Mouse (Mus musculus) brown adipose tissue, adult 24 weeks (tissue): ENCODE data around the gene Trpm8. TPM values are rescaled to one million over a fixed set of nuclear protein-coding genes. Genes with fewer than 3 reads are reported as not detected.

ENCODE experiments used
- H3K27ac ChIP-seq: fragments of 200-500 bp; replicated peaks from 2 replicates; pipeline ENCODE4 v1.5.1; 2012; ENCODE audit warnings: low read depth, mild to moderate bottlenecking, low read length
- H3K4me1 ChIP-seq: fragments of 200-500 bp; 2 replicates; pipeline ENCODE4 v1.6.1; 2012; ENCODE audit warnings: low read length, mixed read lengths; ENCODE audit not compliant: control insufficient read depth, insufficient read depth, insufficient read length
- H3K4me3 ChIP-seq: fragments of 200-500 bp; 2 replicates; pipeline ENCODE4 v1.5.1; 2012; ENCODE audit warnings: low read depth, mild to moderate bottlenecking, low read length, moderate library complexity; ENCODE audit not compliant: insufficient read depth
- polyA plus RNA-seq: library from polyadenylated mRNA; stranded (reverse); fragments of >200 nt; gene quantifications from 2 replicates; pipeline ENCODE4 v1.2.4, GENCODE M21; 2012; ENCODE audit not compliant: missing spikeins, insufficient read depth, insufficient read length

Gene Trpm8
- polyA plus RNA-seq, 1 experiment = not detected

DNA sequence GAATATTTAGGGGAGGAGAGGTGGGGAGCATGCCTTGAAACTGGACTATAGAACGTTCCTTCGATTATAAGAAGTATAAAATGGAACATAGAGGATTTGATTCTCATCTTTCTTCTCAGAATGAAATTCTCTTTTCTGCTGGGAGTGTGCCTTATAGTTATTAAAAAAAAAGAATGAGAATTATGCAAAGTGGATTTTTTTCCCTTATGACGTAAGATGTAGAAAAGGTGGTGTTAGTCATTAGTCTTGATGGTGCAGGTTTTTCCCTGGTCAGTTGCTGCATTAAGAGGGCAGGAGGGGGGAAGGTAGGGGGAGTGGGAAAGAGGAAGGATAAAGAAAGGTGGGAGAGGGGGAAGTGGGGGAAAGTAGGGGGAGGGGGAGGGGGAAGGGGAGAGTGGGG lies 4.8 kb downstream of the Trpm8 start:
- H3K4me3 ChIP-seq = no peak overlapping the region
- 0 out of 2 replicates have a peak, but pooled peaks cover 4% of the 10 kb centered on the region for H3K4me1 ChIP-seq
- H3K27ac ChIP-seq = no peak overlapping the region

DNA sequence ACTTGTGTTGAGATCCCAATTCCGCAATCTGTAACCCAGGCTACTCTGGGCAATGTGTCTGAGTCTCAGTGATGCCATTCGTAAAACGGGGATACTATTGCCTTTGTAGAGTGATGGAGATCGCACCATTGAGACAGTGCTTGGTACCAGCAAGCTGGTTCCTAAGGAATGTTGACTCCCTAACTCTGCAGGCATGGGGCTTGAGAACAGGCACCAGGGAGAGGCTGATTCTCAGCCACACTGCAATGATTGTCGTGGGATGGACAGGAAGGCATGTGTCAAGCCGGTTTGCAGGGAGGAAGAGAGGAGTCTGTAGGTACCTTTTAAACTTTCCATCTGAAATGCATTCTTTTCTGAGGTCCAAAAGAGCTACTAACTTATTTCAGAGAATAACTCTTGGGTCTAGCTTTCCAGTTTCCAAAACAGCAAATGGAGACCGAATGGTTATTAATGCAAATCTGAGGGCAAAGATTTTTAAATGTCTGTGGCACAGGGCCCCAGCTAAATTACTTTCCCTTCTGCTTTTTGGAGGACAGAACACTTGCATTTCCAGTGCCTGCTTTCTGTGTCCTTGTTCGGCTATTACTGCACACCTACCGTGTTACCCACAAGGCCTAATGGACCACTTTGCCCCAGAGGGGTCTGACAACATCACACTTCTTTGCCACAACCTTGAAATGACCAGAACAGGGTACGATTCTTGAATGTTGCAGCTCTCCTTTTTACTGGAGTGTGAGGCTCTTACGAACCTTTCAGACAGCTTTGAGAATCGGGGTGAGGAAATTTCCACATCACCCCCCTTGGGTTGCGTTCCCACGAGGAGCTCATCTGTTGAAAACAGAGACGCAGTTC lies 6.1 kb downstream of the Trpm8 start:
- Histone ChIP-seq H3K4me3 (no peak overlapping the region), H3K4me1 (no peaks in the 10 kb centered on the region), H3K27ac (no peak overlapping the region)

DNA sequence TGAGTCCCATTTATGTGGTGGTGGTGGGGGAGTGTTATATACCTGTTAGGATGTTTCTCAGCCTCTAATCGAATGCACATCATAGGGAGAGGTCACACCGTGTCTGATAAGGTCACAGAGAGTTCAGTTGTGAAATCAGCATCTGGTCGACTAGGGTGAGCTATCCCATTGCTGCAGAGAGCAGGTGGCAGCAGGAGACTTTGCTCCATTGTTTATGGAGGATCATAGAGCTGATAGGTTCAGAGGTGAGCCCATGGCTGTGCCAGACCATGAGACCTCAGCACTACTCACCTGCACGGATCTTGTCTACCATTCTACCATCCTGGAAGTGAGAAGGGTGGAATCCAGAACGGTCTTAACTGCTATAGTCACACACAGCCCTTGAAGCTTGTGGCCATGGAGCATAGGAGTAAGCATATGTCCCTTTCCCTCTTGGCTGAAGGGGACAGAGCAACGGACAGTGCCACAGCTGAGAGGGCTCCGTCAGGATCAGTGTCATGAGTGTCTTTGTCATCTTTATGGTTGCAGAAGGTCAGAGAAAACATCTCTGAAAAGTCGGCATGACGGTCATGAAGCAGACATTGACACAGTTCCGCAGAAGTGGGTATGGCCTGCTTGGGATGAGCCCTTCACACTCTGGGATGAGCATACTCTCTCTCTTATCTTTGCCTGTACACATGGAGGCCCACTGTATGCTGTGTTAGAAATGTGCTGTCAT lies 6.9 kb downstream of the Trpm8 start:
- Histone ChIP-seq H3K4me3 (no peak overlapping the region), H3K27ac (no peak overlapping the region), H3K4me1 (no peaks in the 10 kb centered on the region)

DNA sequence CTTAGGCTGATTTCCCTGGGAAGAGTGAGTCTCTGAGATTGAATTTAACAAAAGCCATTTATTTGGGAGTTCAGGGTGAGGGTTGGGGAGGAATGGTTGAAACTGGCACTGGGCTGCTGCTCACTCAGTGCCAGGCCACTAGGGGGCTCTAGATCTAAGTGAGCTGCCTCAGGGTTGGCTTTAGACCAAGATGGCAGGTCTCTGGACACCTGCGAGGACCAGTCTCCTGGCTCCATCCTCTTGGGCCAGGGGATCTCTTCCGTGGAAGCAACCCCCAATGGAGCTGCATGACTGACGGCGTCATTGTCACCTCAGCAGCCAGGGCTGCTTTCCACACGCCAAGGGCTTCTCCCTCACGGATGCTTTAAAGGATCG lies 7.5 kb downstream of the Trpm8 start:
- no peak overlapping the region for H3K27ac ChIP-seq
- no peak overlapping the region for H3K4me3 ChIP-seq
- H3K4me1 ChIP-seq = no peaks in the 10 kb centered on the region

DNA sequence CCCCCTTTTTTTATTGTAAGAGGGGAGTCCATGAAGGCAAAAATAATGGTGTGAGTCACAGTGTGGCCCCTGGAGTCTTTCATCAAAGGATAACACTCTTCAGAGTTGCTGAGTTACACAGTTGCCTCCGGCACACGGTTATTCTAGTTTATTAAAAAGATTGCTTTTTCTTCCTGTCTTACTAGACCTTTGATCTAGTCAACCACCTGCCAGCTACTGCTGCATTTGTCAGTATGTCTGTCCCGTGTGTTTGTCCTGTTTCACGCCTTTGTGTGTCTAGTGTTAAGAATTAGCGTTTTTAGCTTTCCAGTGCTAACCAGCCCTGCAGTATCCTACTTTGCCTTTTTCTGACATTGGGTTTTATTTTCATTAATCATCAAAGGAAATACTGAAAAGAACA lies 8.2 kb downstream of the Trpm8 start:
- no peak overlapping the region for H3K4me3 ChIP-seq
- no peaks in the 10 kb centered on the region for H3K4me1 ChIP-seq
- no peak overlapping the region for H3K27ac ChIP-seq

DNA sequence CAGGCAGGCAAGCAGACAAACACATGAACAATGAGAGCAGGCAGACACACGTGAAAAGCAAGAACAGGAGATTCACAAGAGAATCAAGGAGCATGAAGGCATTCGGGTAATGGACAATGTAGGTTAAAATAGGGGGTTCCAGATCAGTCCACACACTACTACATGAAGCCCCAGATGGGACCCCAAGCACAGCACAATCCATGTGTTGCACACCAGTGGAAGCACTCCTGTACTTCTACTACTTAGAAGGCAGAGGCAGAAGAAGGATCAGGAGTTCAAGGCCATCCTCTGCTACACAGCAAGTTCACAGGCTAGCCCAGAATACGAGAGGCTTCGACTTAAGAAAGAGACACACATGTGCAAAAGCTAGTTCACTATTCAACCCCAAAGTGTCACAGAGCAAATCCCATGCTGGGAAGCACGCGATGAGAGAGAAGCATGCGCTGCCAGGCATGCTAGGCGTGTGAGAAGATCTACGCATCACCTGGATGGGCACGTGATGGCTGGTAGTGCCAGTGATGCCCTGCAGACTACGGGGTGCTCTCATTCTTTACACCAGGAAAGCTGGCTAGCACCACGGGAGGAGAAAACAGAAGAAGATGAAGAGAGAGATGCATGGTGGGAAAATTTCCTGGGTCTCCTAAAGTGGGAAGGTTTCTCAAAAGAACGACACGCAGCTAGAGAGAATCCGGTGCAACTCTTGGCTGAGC lies 8.8 kb downstream of the Trpm8 start:
- H3K4me1 ChIP-seq = no peaks in the 10 kb centered on the region
- no peak overlapping the region for H3K27ac ChIP-seq

DNA sequence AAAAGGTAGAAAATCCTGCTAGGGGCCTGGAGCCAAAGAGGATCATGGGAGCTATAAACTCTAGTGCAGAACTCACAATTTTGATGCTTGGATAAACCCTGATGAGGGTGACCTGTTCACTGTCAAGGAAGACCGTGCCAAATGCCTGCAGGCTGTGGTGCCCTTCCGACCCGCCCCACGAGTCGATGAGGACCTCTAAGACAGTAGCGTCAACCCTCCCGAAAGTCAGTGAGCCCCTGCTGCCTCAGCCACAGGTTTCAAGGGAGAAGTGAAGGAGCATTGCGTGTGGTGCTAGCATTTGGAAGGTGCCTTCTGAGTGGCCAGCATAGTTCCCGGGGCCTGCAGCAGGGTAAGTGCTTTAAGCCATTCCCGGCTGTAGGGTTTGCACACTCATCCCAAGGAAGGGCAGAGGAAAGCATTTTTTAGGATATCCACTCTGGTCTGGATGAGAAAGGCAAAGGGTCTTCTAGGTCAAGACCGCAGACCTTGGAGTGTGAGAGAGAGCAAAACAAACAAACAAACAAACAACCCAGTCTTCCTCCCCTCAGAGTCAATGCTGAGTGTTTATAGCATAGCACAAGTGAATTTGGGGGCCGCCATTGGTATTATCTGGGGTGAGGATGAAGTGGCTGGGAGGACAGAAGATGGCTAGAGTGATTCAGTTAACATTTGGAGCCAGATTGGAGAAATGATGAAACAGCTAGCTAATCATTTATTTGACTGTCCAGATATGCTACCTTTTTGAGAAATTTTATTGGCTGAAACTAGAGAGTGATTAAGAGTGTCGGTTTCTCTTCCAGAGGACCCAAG lies 9.6 kb downstream of the Trpm8 start:
- H3K4me3 ChIP-seq = no peak overlapping the region
- no peak overlapping the region for H3K27ac ChIP-seq

More for the DNA sequence above, 8.8 kb downstream of the Trpm8 start:
- H3K4me3 ChIP-seq = no peak overlapping the region

DNA sequence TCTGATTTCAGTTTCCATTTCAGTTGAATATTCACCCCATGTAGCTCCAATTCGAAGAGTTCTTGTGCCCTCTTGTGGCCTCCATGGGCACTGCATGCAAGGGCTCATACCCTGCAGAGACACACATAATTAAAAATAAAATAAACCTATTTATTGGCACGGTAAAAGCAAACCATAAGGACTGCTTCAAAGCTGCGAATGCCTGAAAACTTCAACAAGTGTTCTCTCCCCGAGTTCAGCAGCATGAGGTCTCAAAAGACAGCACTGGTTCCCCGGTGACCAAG lies 10.2 kb downstream of the Trpm8 start:
- Histone ChIP-seq H3K4me1 (no peaks in the 10 kb centered on the region), H3K4me3 (no peak overlapping the region), H3K27ac (no peak overlapping the region)

More for the DNA sequence above, 9.6 kb downstream of the Trpm8 start:
- H3K4me1 ChIP-seq = no peaks in the 10 kb centered on the region

DNA sequence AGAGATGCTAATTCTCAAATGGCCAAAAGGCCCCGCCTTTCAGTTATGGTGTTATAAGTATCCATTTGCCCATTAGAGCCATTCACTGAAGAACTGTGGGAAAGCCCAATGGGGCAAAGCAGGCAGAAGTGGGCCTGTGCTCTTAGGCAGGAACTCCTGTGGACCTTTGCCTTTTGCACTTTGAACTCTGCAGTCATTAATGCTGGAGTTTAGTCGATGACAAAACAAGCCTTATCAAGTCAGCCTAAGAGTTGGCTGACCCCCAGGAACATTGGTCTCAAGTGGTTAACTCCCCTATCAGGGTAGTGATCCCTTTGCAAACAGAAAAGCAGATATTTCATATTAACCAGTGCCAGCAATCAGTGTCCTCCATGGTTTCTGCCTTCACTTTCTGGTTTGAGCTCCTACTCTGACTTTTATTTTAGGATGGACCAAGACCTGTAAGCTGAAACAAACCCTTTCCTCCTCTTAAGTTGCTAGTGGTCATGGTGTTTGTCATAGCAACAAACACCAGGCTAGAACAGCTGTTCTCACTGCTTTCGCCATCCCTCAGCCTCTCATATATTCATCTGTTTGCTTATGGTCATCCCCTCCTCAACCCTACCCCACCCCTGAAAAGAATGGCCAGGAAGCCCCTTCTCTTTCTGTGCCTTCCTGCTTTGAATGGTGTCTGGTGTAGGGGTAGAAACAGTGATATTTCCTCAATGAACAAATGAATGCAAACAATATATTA lies 10.8 kb downstream of the Trpm8 start:
- no peaks in the 10 kb centered on the region for H3K4me1 ChIP-seq
- no peak overlapping the region for H3K27ac ChIP-seq
- H3K4me3 ChIP-seq = no peak overlapping the region

DNA sequence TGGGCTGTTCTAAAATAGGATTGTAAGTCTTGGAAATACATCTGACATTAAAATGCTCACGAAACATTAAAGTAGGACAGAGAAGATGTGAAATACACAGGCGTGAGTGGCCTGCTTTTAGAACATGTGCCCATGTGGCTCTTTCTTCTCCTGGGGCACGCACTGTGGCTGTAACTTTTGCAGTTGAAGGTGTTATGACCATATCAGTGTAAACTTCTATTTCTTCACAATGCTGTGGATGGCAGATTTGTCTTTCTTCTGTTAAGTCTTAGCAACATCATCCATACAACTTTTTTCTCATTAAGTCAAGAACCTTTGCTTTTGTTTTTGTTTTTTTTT lies 11.3 kb downstream of the Trpm8 start:
- H3K27ac ChIP-seq = no peak overlapping the region
- no peak overlapping the region for H3K4me3 ChIP-seq
- no peaks in the 10 kb centered on the region for H3K4me1 ChIP-seq

DNA sequence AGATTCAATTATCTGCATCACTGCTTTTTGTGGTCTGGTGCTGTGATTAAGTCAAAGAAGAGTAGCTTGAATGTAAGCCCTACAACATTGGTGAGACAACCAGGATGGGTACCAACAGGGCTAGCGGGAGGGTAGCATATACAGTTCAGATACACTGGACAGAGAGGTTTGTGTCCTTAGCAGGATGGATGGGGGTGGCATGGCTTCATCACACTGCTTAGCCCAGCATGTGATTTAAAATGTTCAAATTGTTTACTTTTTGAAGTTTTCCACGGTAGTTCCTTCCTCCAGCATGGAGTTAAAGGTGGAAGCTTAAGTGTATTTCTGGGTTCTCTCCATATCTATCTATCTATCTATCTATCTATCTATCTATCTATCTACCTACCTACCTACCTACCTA lies 11.7 kb downstream of the Trpm8 start:
- no peaks in the 10 kb centered on the region for H3K4me1 ChIP-seq
- no peak overlapping the region for H3K4me3 ChIP-seq
- no peak overlapping the region for H3K27ac ChIP-seq

DNA sequence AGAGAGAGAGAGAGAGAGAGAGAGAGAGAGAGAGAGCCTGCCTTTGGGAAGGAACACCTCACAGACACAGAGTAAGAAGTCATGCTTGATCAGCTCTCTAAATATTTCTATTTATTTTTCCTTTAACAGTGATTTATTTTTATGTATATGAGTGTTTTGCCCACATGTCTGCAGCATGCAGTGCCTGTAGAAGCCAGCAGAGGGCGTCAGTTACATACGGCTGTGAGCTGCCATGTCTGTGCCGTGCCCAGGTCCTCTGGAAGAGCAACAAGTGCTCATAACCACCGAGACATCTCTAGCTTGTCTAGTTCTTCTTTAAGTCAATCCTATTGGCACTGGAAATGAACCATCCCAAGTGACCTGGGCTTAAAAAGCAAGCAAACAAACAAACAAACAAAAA lies 12.5 kb downstream of the Trpm8 start:
- H3K4me1 ChIP-seq = no peaks in the 10 kb centered on the region
- no peak overlapping the region for H3K4me3 ChIP-seq
- H3K27ac ChIP-seq = no peak overlapping the region

DNA sequence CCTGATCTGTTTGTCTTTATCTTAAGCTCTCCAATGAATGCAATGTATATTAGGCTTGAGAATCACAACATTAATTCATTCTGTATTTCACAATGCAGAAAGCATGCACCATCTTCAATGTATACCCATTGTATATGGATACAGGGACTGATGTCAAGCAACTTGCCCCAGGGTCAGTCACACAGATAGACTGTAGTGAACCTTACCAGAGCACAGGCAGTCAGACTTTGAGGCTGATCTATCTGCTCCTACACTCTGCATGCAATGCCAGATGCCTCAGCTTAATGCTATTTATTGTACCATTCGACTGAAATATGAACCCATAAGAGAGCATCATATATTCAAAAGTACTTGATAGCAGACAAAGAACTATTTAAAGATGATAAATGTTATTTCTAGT lies 13.1 kb downstream of the Trpm8 start:
- Histone ChIP-seq H3K4me3 (no peak overlapping the region), H3K4me1 (no peaks in the 10 kb centered on the region), H3K27ac (no peak overlapping the region)

DNA sequence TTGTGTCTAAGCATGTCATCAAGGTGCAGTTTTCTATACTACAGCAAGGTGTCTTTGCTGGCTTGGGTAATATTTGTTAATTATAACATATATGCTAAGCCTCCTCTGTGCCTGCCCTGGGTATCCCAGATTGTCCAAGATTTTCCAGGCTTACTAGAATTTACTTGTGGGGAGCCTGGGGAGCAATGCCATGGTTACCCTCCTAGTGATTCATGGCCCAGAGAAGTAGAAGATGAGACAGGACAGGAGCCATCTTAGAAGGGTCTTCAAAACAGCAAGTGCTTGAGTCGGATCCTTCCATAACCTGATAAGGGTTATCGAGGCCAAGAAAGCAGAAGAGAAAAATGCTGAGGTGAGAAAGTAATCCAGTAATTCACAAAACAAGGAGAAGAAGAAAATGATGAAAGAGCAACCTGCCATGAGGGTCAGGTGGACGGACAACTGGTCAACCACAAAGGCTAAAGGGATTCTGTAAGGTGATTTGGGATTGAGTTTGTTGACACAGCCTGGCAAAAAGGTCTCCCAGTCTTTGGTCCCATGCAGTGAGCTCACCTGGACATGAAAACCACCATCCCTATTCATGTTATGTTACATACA lies 14.0 kb downstream of the Trpm8 start:
- Histone ChIP-seq H3K27ac (no peak overlapping the region), H3K4me3 (no peak overlapping the region), H3K4me1 (no peaks in the 10 kb centered on the region)
